Mouse (Mus musculus): ENCODE data around the gene Mtmr1.

- TF ChIP-seq MAFK (IDR thresholded peaks at IDR 0.05; ENCODE audit: insufficient read depth, low read depth, low read length): no peak
- no peak for TF ChIP-seq ZNF384 (IDR thresholded peaks at IDR 0.05; ENCODE audit: low read depth, low read length)
- TF ChIP-seq ZC3H11A (IDR thresholded peaks at IDR 0.05; ENCODE audit: borderline replicate concordance, low read depth, low read length): no peak
- TF ChIP-seq CHD2 (IDR thresholded peaks at IDR 0.05; ENCODE audit: low read depth, low read length): no peak
These were observed 71.0 kb downstream of the Mtmr1 start for GRCm38 (mm10) chrX:71435542-71435941.
